Mouse (Mus musculus) liver, adult 2 months (tissue): ENCODE measurements at regions not wholly inside any gene's neighbourhood (a gene's known extent, or its start where the extent isn't known, plus 50 kb on each side); places are given as distances from the start of the nearest gene placed in this dataset.

Experiments
- CTCF ChIP-seq: fragments of 200-500 bp; IDR thresholded peaks from 2 replicates; pipeline ENCODE4 v1.5.1; 2011; ENCODE audit warnings: low read depth, low read length, control low read depth
- POLR2A ChIP-seq: fragments of 200-500 bp; IDR thresholded peaks from 2 replicates; pipeline ENCODE4 v1.6.1; 2011; ENCODE audit warnings: low read length, control low read depth; ENCODE audit not compliant: insufficient read depth; ENCODE audit errors: extremely low read depth

DNA sequence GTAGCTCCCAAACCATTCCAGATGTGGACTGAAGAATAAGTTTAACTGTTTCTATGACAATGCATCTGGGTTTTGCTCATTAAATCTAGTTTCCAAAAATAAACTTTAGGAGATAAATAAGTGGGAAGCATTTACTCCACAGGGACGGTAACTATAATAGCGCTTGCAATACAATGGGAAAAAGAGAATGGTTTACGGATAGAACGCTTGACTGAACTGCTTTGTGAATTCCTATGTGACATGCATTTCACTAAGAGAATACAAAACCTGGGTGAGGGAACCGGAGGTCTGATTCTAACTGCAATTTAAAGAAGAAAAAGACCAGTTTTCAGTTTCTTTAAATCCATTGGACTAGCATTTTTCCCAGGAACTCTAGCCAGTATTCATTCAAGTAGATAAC lies 704.1 kb upstream of the Marcks start:
- TF ChIP-seq POLR2A (no peak), CTCF (no peak)
